28 mouse cellular contexts compared by ENCODE assay signal in genomic region chr2:81328648-81329047, GRCm38 (mm10).
DNase-seq lines count a peak whose midpoint lies in the region; ATAC-seq and TF ChIP-seq lines count a peak whose summit lies in the region.
"Had no signal": no experiment of that assay in that cellular context is flagged by ENCODE, and none has a peak within 500 bp of the region (broad histone marks: within the 10 kb centered on the region; RNA-seq: fewer than 3 reads in every experiment).

No protein-coding gene starts in this region.

- whole genome bisulfite sequencing in intestine, postnatal 0 days: 83% methylated on average over 3 of the region's 3 CpGs
- WGBS in intestine, embryonic 16.5 days: 82% methylated on average over 3 of the region's 3 CpGs
- 69% methylated on average over 3 of the region's 3 CpGs for WGBS in liver, adult 2 months
- 66% methylated on average over 3 of the region's 3 CpGs for WGBS in liver, postnatal 0 days (ENCODE audit: insufficient replicate concordance)

- H3K36me3 ChIP-seq in intestine, postnatal 0 days (ENCODE audit: control insufficient read depth, insufficient read depth): no peaks in the 10 kb centered on the region
- no peaks in the 10 kb centered on the region for H3K36me3 ChIP-seq in intestine, embryonic 16.5 days (ENCODE audit: control insufficient read depth, insufficient read depth, low read length)
- H3K36me3 ChIP-seq in liver, adult 2 months (ENCODE audit: control insufficient read depth, insufficient read depth, low read length): no peaks in the 10 kb centered on the region
- H3K36me3 ChIP-seq in liver, postnatal 0 days (replicated peaks; ENCODE audit: insufficient read depth, low read length): no peaks in the 10 kb centered on the region
- H3K36me3 ChIP-seq: forebrain, embryonic 10.5 days; hindbrain, embryonic 15.5 days; limb, embryonic 13.5 days; liver, embryonic 13.5 days; lung, embryonic 15.5 days; midbrain, embryonic 10.5 days; neural tube, embryonic 15.5 days had no signal

- no peak overlapping the region for H3K4me2 ChIP-seq in intestine, postnatal 0 days (replicated peaks; ENCODE audit: low read depth)
- H3K4me2 ChIP-seq in intestine, embryonic 16.5 days (ENCODE audit: low read depth, low read length): no peak overlapping the region
- no peak overlapping the region for H3K4me2 ChIP-seq in liver, postnatal 0 days (ENCODE audit: low read depth, low read length)
- H3K4me2 ChIP-seq: hindbrain, embryonic 15.5 days; limb, embryonic 13.5 days; liver, embryonic 13.5 days; lung, embryonic 15.5 days; neural tube, embryonic 15.5 days had no signal

- H3K79me2 ChIP-seq in liver, adult 2 months (ENCODE audit: control insufficient read depth, insufficient read depth, low read length): no peaks in the 10 kb centered on the region

- TF ChIP-seq CTCF in intestine, postnatal 0 days (IDR thresholded peaks at IDR 0.05; ENCODE audit: low read depth): 0 out of 2 replicates have a peak, but pooled peaks have one; percentile 27
- TF ChIP-seq CTCF in liver, adult 2 months (IDR thresholded peaks at IDR 0.05; ENCODE audit: low read depth, low read length): no peak
- TF ChIP-seq CTCF in liver, postnatal 0 days (IDR thresholded peaks at IDR 0.05; ENCODE audit: low read depth): no peak
- peak; percentile 3; the same call in 1 of the 2 replicates for TF ChIP-seq CTCF in brain, embryonic 14.5 days (IDR thresholded peaks at IDR 0.05; ENCODE audit: borderline replicate concordance, extremely low read depth, insufficient read depth, insufficient read length)

- H3K27ac ChIP-seq in intestine, postnatal 0 days (ENCODE audit: low read depth, low read length): no peak overlapping the region
- H3K27ac ChIP-seq in intestine, embryonic 16.5 days (ENCODE audit: low read length): no peak overlapping the region
- H3K27ac ChIP-seq in liver, adult 2 months (replicated peaks; ENCODE audit: insufficient read depth, low read depth, low read length): no peak overlapping the region
- H3K27ac ChIP-seq in liver, postnatal 0 days (ENCODE audit: low read depth): no peak overlapping the region
- H3K27ac ChIP-seq: forebrain, embryonic 10.5 days; hindbrain, embryonic 15.5 days; limb, embryonic 13.5 days; liver, embryonic 13.5 days; lung, embryonic 15.5 days; midbrain, embryonic 10.5 days; neural tube, embryonic 15.5 days had no signal

- no peak for ATAC-seq in intestine, postnatal 0 days
- ATAC-seq in intestine, embryonic 16.5 days: no peak
- no peak for ATAC-seq in liver, postnatal 0 days
- ATAC-seq: forebrain, embryonic 16.5 days had no signal

- DNase-seq in cerebellum, postnatal 10 days: peak; percentile 6 to 7
- DNase-seq in cerebellum, adult 18-20 months: no peak
- DNase-seq in liver, adult 2 months (ENCODE audit: extremely low read depth, low read depth, low spot score): peak; percentile 0
- no peak for DNase-seq in liver, postnatal 0 days
- no peak for DNase-seq in brain, embryonic 14.5 days (ENCODE audit: low read depth)
- DNase-seq in cerebellum, postnatal 14 days: no peak
- DNase-seq: adrenal gland, postnatal 36 days; cerebellum, adult 11 months; cerebellum, postnatal 36 days; gastrocnemius, postnatal 25 days; heart, adult 18-20 months; heart, postnatal 4 days; kidney, postnatal 10 days; layer of hippocampus, postnatal 36 days; liver, embryonic 13.5 days; right cerebral cortex, adult 18-20 months; right cerebral cortex, postnatal 4 days; thymus, adult 18-20 months; thymus, postnatal 4 days had no signal

- no peaks in the 10 kb centered on the region for H3K4me1 ChIP-seq in intestine, postnatal 0 days (replicated peaks; ENCODE audit: control insufficient read depth, insufficient read depth, low read length)
- no peaks in the 10 kb centered on the region for H3K4me1 ChIP-seq in intestine, embryonic 16.5 days (ENCODE audit: control insufficient read depth, insufficient read depth, low read length)
- H3K4me1 ChIP-seq in liver, adult 2 months (ENCODE audit: control insufficient read depth, insufficient read depth, low read length): no peaks in the 10 kb centered on the region
- H3K4me1 ChIP-seq in liver, postnatal 0 days (ENCODE audit: insufficient read depth): no peaks in the 10 kb centered on the region
- H3K4me1 ChIP-seq: forebrain, embryonic 10.5 days; hindbrain, embryonic 15.5 days; limb, embryonic 13.5 days; liver, embryonic 13.5 days; lung, embryonic 15.5 days; midbrain, embryonic 10.5 days; neural tube, embryonic 15.5 days had no signal

- no peak for TF ChIP-seq EP300 in liver, postnatal 0 days (IDR thresholded peaks at IDR 0.05; ENCODE audit: low read depth)

- H3K4me3 ChIP-seq in intestine, postnatal 0 days (ENCODE audit: low read depth, low read length): no peak overlapping the region
- no peak overlapping the region for H3K4me3 ChIP-seq in intestine, embryonic 16.5 days (ENCODE audit: low read length)
- no peak overlapping the region for H3K4me3 ChIP-seq in liver, adult 2 months (ENCODE audit: insufficient read depth, low read depth, low read length)
- H3K4me3 ChIP-seq in liver, postnatal 0 days (ENCODE audit: low read depth, low read length): no peak overlapping the region
- H3K4me3 ChIP-seq: forebrain, embryonic 10.5 days; hindbrain, embryonic 15.5 days; limb, embryonic 13.5 days; liver, embryonic 13.5 days; lung, embryonic 15.5 days; midbrain, embryonic 10.5 days; neural tube, embryonic 15.5 days had no signal

- no peak for TF ChIP-seq POLR2A in liver, adult 2 months (IDR thresholded peaks at IDR 0.05; ENCODE audit: extremely low read depth, insufficient read depth, low read length)
- no peak for TF ChIP-seq POLR2A in brain, embryonic 14.5 days (IDR thresholded peaks at IDR 0.05; ENCODE audit: borderline replicate concordance, extremely low read depth, insufficient read depth, insufficient read length, poor library complexity, severe bottlenecking)

- no peaks in the 10 kb centered on the region for H3K27me3 ChIP-seq in intestine, postnatal 0 days (replicated peaks; ENCODE audit: control insufficient read depth, insufficient read depth, low read length)
- H3K27me3 ChIP-seq in intestine, embryonic 16.5 days (replicated peaks; ENCODE audit: control insufficient read depth, insufficient read depth, low read length): no peaks in the 10 kb centered on the region
- no peaks in the 10 kb centered on the region for H3K27me3 ChIP-seq in liver, adult 2 months (ENCODE audit: control insufficient read depth, insufficient read depth, low read length)
- H3K27me3 ChIP-seq in liver, postnatal 0 days (ENCODE audit: insufficient read depth, low read length): no peaks in the 10 kb centered on the region
- H3K27me3 ChIP-seq: hindbrain, embryonic 15.5 days; limb, embryonic 13.5 days; liver, embryonic 13.5 days; lung, embryonic 15.5 days; neural tube, embryonic 15.5 days had no signal

- no peak overlapping the region for H3K9ac ChIP-seq in intestine, postnatal 0 days (ENCODE audit: low read depth, low read length)
- no peak overlapping the region for H3K9ac ChIP-seq in intestine, embryonic 16.5 days (ENCODE audit: low read depth, low read length)
- no peak overlapping the region for H3K9ac ChIP-seq in liver, adult 2 months (ENCODE audit: low read depth, low read length)
- no peak overlapping the region for H3K9ac ChIP-seq in liver, postnatal 0 days (replicated peaks)
- H3K9ac ChIP-seq: hindbrain, embryonic 15.5 days; limb, embryonic 13.5 days; liver, embryonic 13.5 days; lung, embryonic 15.5 days; neural tube, embryonic 15.5 days had no signal

- no peaks in the 10 kb centered on the region for H3K9me3 ChIP-seq in intestine, postnatal 0 days (ENCODE audit: control insufficient read depth)
- H3K9me3 ChIP-seq in intestine, embryonic 16.5 days (ENCODE audit: control insufficient read depth, low read length): no peaks in the 10 kb centered on the region
- H3K9me3 ChIP-seq in liver, postnatal 0 days (ENCODE audit: low read length): no peaks in the 10 kb centered on the region
- H3K9me3 ChIP-seq: forebrain, embryonic 10.5 days; hindbrain, embryonic 15.5 days; limb, embryonic 13.5 days; liver, embryonic 13.5 days; lung, embryonic 15.5 days; midbrain, embryonic 10.5 days; neural tube, embryonic 15.5 days had no signal

Comparison
In these comparisons a context has a peak if more than half of its experiments do, and no peak if none do; other contexts are left out.
1. DNase-seq: peak in cerebellum, postnatal 10 days (2 of 2) and liver, adult 2 months (single experiment); none in cerebellum, adult 18-20 months (0 of 2), liver, postnatal 0 days (single experiment), brain, embryonic 14.5 days (single experiment) and cerebellum, postnatal 14 days (0 of 2).
2. CTCF ChIP-seq: peak in intestine, postnatal 0 days (single experiment) and brain, embryonic 14.5 days (single experiment); none in liver, adult 2 months (single experiment) and liver, postnatal 0 days (single experiment).